ENCODE assay signal across 27 mouse cellular contexts in the genomic region with DNA sequence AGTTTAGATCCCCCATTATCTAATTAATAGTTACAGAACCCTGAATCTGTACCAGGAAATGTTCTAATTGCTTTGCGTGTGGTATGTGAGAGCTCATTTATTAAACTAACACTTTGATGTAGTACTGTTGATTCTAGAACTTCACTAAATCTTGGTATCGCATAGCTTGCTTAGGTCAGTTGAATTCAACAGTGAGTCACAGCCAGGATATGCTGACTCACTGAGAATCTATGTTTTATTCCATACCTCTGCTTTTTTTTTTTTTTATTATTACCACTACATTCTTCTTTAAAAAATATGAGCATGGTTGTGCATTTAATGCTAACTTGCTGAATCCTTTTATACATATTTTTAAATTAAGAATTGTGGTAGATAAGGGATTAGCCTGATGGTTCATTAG.
"Had no signal": no experiment of that assay in that cellular context is flagged by ENCODE, and none has a peak within 500 bp of the region (broad histone marks: within the 10 kb centered on the region; RNA-seq: fewer than 3 reads in every experiment).

No protein-coding gene starts in this region.

- DNase-seq: gastrocnemius, postnatal 14 days; gastrocnemius, postnatal 36 days; heart, adult 11 months; heart, adult 2 months; heart, postnatal 14 days; heart, postnatal 36 days; kidney, adult 18-20 months; kidney, adult 8-10 months; kidney, postnatal 14 days; kidney, postnatal 36 days; layer of hippocampus, adult 9-11 months; layer of hippocampus, postnatal 36 days; left cerebral cortex, postnatal 4 days had no signal

- H3K4me1 ChIP-seq: heart, embryonic 13.5 days; heart, embryonic 15.5 days; hindbrain, embryonic 12.5 days; intestine, embryonic 15.5 days; limb, embryonic 13.5 days; limb, embryonic 15.5 days; liver, embryonic 12.5 days had no signal

- H3K27ac ChIP-seq: heart, adult 2 months; heart, embryonic 13.5 days; heart, embryonic 15.5 days; hindbrain, embryonic 12.5 days; hindbrain, embryonic 14.5 days; intestine, embryonic 15.5 days; kidney, postnatal 0 days; limb, embryonic 13.5 days; limb, embryonic 15.5 days; liver, embryonic 12.5 days; liver, embryonic 14.5 days had no signal

- H3K36me3 ChIP-seq: heart, embryonic 13.5 days; heart, embryonic 15.5 days; hindbrain, embryonic 12.5 days; intestine, embryonic 15.5 days; limb, embryonic 13.5 days; limb, embryonic 15.5 days; liver, embryonic 12.5 days had no signal

- H3K4me3 ChIP-seq: heart, adult 2 months; heart, embryonic 13.5 days; heart, embryonic 15.5 days; hindbrain, embryonic 12.5 days; intestine, embryonic 15.5 days; limb, embryonic 13.5 days; limb, embryonic 15.5 days; liver, embryonic 12.5 days had no signal

- ATAC-seq: hindbrain, embryonic 16.5 days; inflammation-experienced regulatory T-cells, adult 6 months; intestine, embryonic 15.5 days; intestine, postnatal 0 days; liver, embryonic 12.5 days had no signal

- H3K4me2 ChIP-seq: heart, embryonic 11.5 days; heart, embryonic 13.5 days; heart, embryonic 15.5 days; hindbrain, embryonic 12.5 days; hindbrain, embryonic 14.5 days; intestine, embryonic 15.5 days; limb, embryonic 13.5 days; limb, embryonic 15.5 days; liver, embryonic 12.5 days had no signal

- H3K9ac ChIP-seq: heart, embryonic 13.5 days; heart, embryonic 15.5 days; hindbrain, embryonic 12.5 days; hindbrain, embryonic 14.5 days; intestine, embryonic 15.5 days; limb, embryonic 13.5 days; limb, embryonic 15.5 days; liver, embryonic 12.5 days; liver, embryonic 14.5 days had no signal

- H3K9me3 ChIP-seq: heart, embryonic 13.5 days; heart, embryonic 15.5 days; hindbrain, embryonic 12.5 days; intestine, embryonic 15.5 days; limb, embryonic 13.5 days; limb, embryonic 15.5 days; liver, embryonic 12.5 days had no signal

- H3K27me3 ChIP-seq: heart, embryonic 13.5 days; heart, embryonic 15.5 days; hindbrain, embryonic 12.5 days; intestine, embryonic 15.5 days; limb, embryonic 13.5 days; limb, embryonic 15.5 days; liver, embryonic 12.5 days had no signal
